Mouse (Mus musculus) retina, embryonic 14.5 days (tissue): ENCODE measurements around the gene Gpr61.

ENCODE experiments used
- DNase-seq: peaks from one replicate; pipeline ENCODE4 v3.0.0-alpha.2; 2015; ENCODE audit warnings: low spot score

Gpr61 gene

DNA sequence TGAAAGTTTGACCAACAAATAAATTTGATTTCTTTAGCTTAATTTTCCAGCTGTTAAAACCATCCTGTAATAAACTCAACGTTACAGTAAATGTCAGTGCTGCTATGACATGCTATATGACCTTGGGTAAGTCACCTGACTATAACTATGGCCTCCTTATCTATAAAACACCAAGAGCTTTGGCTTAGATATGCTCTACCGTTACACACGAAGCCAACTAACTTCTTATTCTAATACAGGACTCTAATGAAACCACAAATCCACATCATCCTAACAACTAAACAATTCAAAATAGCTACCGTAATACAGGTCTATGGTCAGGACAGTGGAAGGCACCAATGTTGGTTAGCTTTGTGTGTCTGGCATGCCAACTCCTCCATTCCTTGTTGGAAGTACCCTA is 24.9 kb downstream of the Gpr61 start:
- no peak for DNase-seq

- no peak for DNase-seq
Observed at GRCm38 (mm10) chr3:108129367-108129766, 25.3 kb downstream of the Gpr61 start.

GRCm38 (mm10) chr3:108128520-108128919 is 26.2 kb downstream of the Gpr61 start:
- no peak for DNase-seq

GRCm38 (mm10) chr3:108126327-108126726 is 28.4 kb downstream of the Gpr61 start:
- DNase-seq: no peak

GRCm38 (mm10) chr3:108124131-108124530 is 30.6 kb downstream of the Gpr61 start:
- no peak for DNase-seq

DNA sequence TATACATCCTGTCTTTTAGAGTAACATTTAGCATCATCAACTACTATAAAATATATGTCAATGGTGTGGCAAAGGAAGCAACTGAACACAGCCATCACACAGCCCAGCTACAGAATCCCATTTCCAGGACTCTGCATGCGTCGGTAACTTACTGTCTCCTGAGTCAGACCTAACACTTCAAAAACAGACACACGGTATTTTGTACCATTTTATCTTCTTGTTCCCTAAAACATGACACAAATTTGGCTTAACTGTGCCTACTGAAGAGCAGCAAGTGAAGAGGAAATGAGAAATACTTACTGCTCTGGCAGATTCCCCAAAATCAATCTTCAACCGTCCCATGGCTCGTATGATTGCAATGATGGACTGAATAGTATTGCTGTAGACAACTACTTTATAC is 31.4 kb downstream of the Gpr61 start:
- no peak for DNase-seq

GRCm38 (mm10) chr3:108121101-108121500 is 33.6 kb downstream of the Gpr61 start:
- no peak for DNase-seq

- no peak for DNase-seq
Observed at GRCm38 (mm10) chr3:108117465-108117864, 37.2 kb downstream of the Gpr61 start.

DNA sequence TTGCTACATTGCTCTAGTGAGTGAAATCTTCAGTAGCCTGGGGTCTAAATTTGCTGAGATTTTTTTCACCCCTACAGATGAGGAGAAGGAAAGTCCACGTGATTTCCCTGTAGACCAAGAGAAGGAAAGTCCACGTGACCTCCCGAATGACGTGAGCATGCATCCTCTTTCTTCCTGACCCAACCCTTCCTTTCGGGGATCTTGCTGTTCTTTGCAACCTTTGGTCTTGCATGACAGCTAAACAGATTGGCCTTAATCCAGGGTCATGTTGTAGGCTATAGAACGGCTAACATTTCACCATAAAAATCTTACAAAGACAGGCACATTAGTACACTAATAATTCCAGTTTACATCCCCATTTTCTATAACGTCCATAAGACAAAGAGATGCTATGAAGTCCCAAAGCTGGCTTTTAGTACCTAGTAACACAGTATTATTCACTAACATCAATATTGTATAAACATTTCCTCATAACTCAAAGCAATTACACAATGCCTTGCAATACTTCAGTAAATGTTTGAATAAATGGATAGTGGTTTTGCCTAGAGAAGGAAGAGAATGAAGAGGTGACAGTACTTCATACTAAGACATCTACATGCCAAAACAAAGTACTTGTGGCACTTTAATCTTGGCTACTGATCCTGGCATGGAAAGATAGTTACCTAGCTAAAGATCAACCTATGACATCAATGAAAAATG is 40.9 kb downstream of the Gpr61 start:
- no peak for DNase-seq

DNA sequence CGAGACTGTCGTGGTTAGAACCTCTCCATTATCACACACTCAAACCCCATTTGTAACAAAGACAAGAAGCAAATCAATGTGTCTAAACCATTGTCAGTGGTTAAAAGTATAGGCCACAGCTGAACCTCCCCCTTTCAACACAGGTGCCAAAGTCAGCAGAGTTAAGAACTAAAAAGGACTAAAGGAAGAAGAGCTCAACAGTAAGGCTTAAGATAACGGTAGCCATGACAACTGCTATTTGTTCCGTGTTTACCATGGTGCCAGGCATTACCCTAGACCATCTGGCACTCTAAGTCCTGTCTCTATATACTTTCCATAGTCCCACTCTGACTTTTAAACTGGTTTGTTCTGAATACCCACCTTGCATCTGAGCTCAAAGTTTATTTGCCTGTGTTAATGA is 42.0 kb downstream of the Gpr61 start:
- no peak for DNase-seq

DNA sequence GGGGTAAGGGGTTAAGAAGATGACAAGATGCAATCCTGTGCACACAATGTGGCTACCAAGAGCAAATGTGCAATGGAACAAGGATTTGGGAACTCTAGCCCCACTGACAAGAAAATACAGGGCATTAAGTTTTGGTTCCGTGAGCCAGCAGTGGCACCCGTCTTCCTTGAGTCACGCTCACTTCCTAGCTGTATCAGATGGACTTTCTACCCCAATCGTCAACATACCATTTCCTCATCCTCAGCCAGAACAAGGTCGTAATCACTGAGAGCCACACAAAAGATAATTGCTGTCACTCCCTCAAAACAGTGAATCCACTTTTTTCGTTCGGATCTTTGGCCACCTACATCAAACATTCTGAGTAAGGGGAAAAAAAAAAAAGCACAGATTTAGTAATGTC is 42.4 kb downstream of the Gpr61 start:
- DNase-seq: no peak

- DNase-seq: no peak
Observed at GRCm38 (mm10) chr3:108111320-108111719, 43.4 kb downstream of the Gpr61 start.

DNA sequence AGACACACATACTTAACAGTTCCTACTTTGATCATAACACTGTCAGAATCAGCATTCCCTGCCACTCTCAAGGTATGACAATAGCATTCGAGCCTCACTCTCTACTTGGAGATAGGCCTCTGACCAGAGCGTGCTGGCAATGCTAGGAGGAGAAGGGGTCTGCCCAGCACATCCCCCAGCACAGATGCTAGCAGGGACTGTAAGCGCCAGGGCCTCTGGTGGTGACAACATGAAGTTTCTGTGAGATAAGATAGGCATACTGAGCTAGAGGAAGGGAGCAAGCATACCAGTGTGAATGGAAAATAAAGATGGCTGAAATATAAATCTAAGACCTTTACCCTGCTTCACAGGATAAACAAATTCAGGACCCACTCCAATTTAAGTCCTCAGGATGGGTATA is 49.4 kb downstream of the Gpr61 start:
- no peak for DNase-seq

DNA sequence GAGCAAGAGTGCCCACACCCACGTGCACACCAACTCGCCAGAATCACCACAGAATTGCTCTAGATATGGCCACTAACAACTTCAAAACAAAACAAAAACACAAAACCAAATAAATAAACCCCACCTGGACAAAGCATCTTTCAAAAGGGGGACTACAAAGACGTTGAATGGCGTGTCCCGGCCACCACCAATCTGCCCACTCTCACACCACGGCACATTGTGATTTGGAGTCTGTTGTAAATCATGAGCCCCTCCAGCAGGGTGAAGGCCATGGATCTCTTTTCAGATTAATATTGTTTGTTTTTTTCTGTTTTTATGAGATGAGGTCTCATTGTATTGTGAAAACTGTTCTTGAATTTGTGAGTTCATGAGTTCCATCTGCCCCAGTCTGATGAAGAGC is 52.6 kb downstream of the Gpr61 start:
- no peak for DNase-seq

GRCm38 (mm10) chr3:108101594-108101993 is 53.1 kb downstream of the Gpr61 start:
- no peak for DNase-seq
